Mouse (Mus musculus) liver, adult 2 months (tissue): ENCODE measurements at regions not wholly inside any gene's neighbourhood (a gene's known extent, or its start where the extent isn't known, plus 50 kb on each side); places are given as distances from the start of the nearest gene placed in this dataset.

ENCODE experiments used
- DNase-seq: peaks from one replicate; pipeline ENCODE4 v3.0.0-alpha.2; 2011; ENCODE audit warnings: low read depth, low spot score; ENCODE audit errors: extremely low read depth
- H3K27ac ChIP-seq: fragments of 200-500 bp; replicated peaks from 2 replicates; pipeline ENCODE4 v1.5.1; 2012; ENCODE audit warnings: low read depth, mild to moderate bottlenecking, control low read depth, inconsistent platforms, low read length; ENCODE audit not compliant: insufficient read depth
- H3K27me3 ChIP-seq: fragments of 200-500 bp; 2 replicates; pipeline ENCODE4 v1.6.1; 2012; ENCODE audit warnings: mild to moderate bottlenecking, moderate library complexity, low read length, inconsistent platforms; ENCODE audit not compliant: control insufficient read depth, insufficient read depth
- H3K36me3 ChIP-seq: fragments of 200-500 bp; 2 replicates; pipeline ENCODE4 v1.6.1; 2012; ENCODE audit warnings: low read length, inconsistent platforms; ENCODE audit not compliant: control insufficient read depth, insufficient read depth
- H3K4me1 ChIP-seq: fragments of 200-500 bp; 2 replicates; pipeline ENCODE4 v1.6.1; 2011; ENCODE audit warnings: low read length; ENCODE audit not compliant: control insufficient read depth, insufficient read depth
- H3K4me3 ChIP-seq: fragments of 200-500 bp; 2 replicates; pipeline ENCODE4 v1.5.1; 2011; ENCODE audit warnings: low read depth, mild to moderate bottlenecking, control low read depth, low read length, moderate library complexity; ENCODE audit not compliant: insufficient read depth
- H3K79me2 ChIP-seq: fragments of 200-500 bp; 2 replicates; pipeline ENCODE4 v1.6.1; 2012; ENCODE audit warnings: inconsistent platforms, mild to moderate bottlenecking, low read length, moderate library complexity; ENCODE audit not compliant: control insufficient read depth, insufficient read depth
- H3K9ac ChIP-seq: fragments of 200-500 bp; 2 replicates; pipeline ENCODE4 v1.6.1; 2012; ENCODE audit warnings: low read depth, mild to moderate bottlenecking, control low read depth, inconsistent platforms, low read length
- CTCF ChIP-seq: fragments of 200-500 bp; IDR thresholded peaks from 2 replicates; pipeline ENCODE4 v1.5.1; 2011; ENCODE audit warnings: low read depth, low read length, control low read depth
- POLR2A ChIP-seq: fragments of 200-500 bp; IDR thresholded peaks from 2 replicates; pipeline ENCODE4 v1.6.1; 2011; ENCODE audit warnings: low read length, control low read depth; ENCODE audit not compliant: insufficient read depth; ENCODE audit errors: extremely low read depth
- WGBS: fragments of 180-500 bp; shearing (Covaris S2); methylation state at CpG from one replicate; pipeline ENCODE4 v1.1.7; 2018; 5-methylcytosine and 5-hydroxymethylcytosine counted together

DNA sequence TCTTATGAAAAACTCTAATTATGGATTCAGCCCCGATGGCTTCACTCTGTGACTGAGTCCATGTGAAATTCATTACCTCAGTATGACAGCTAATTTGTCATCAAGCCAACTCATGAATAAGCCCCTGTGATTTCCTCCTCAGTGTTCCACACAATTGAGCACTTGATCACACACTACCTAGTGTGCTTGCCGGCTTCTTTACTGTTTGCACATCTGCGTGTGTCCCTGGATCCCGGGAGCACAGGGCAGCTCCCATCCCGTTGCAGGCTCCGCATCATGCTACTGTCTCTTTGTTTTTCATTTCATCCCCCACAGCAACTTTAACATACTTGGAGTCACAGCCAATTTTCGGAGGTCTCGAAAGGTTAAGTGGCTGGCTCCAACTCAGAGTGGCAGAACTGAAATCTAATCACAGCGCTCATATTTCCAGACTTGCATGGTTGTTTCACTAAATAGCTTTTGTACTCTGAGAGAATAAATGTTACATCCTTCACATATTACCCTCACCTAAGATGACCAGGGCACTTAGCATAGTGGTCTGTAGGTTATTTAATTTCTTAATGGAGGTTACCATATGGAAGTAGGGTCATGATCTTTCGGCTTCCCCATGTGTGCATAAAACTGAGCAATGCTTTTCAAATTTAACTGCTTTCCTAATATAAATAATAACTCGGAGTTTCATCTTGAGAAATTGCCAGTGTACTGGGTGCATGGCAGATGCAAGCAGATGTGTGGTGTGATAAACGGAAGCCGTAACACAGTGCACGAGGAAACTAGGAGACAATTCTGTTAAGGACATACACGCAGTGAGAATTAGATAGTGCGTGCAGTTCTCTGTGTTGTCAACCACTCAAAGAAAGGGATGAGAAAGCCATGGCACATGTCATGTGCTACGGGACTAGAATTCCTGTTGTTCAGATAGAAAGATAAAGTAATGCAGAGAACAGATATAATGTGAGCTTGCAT is 313.0 kb upstream of the 5930422O12Rik start:
- Histone ChIP-seq H3K4me1 (no peaks in the 10 kb centered on the region), H3K27ac (no peak overlapping the region), H3K9ac (no peak overlapping the region), H3K36me3 (no peaks in the 10 kb centered on the region), H3K79me2 (no peaks in the 10 kb centered on the region), H3K27me3 (no peaks in the 10 kb centered on the region), H3K4me3 (no peak overlapping the region)
- TF ChIP-seq POLR2A (no peak), CTCF (no peak)
- WGBS, result 84% methylated on average over 17 of the region's 17 CpGs
- no peak for DNase-seq

DNA sequence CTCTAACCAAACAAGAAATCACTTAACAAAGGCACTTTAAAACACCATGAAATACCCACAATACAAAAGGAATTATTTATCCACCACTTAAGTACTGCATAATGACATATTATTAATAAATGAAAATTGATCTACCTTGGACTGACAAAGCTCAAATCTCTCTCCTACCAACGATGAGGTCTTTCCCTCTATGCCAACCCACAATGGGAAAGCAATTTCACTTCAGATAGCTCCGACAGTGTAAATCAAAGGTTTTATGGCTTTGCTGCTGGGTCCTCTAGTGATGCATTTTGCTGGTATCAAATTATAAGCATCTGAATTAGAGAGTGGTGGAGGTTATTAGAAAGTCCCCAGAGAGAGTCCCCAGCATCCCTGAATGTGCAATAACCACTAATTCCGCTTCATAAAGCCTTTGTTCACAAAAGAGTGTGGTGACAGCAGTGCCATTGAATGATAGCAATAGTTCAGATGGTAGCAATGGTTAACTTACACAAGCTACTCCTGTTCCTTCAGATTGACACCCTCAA is 305.4 kb upstream of the 5930422O12Rik start:
- Histone ChIP-seq H3K9ac (no peak overlapping the region), H3K4me3 (no peak overlapping the region), H3K4me1 (no peaks in the 10 kb centered on the region), H3K79me2 (no peaks in the 10 kb centered on the region), H3K27me3 (no peaks in the 10 kb centered on the region), H3K27ac (no peak overlapping the region), H3K36me3 (no peaks in the 10 kb centered on the region)
- DNase-seq, result no peak
- TF ChIP-seq CTCF (no peak), POLR2A (no peak)
- 78% methylated on average over 3 of the region's 3 CpGs for WGBS

DNA sequence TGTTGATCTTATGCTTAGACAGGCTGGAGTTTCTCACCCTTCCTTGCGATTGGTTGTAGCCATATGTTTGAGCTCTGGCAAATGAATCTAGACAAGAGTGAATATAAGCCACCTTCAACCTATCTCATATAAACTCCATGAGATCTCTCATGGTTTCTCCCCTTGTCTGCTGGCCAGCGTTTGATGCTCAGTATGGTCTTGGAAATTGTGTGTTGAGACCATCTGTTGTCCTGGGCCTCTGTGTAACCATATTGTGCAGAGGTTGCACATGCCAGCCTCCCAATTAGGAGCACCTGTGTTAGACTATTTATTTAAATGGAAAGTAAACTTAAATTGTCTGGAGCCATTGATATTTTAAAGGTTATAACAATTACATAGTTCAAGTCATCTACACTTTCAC is 301.5 kb upstream of the 5930422O12Rik start:
- H3K27ac ChIP-seq, result no peak overlapping the region
- DNase-seq, result no peak
- WGBS, result 83% methylated on average over 2 of the region's 2 CpGs
- TF ChIP-seq POLR2A (no peak), CTCF (no peak)
- H3K9ac ChIP-seq, result no peak overlapping the region
- no peaks in the 10 kb centered on the region for H3K36me3 ChIP-seq
- no peaks in the 10 kb centered on the region for H3K27me3 ChIP-seq
- H3K4me1 ChIP-seq, result no peaks in the 10 kb centered on the region
- no peaks in the 10 kb centered on the region for H3K79me2 ChIP-seq
- H3K4me3 ChIP-seq, result no peak overlapping the region

DNA sequence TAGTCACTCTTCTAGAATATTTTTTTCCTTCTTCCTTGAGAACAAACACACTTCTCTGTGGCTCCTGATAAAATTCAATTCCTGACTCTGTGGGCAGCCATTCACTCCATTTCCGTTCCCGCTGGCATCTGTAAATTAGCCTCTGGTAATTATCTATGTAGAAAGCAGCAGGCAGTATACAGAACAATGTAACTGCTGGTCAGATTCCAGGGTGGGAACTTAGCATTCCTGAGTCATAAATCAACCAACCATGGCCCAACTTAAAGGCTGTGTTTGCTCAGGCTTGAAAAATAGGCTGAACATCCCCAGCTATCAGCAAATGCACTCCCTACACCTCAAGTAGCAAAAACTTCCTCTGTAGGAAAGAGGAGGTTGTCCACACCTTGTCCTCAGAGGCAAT is 289.6 kb upstream of the 5930422O12Rik start:
- no peak for TF ChIP-seq POLR2A
- TF ChIP-seq CTCF, result no peak
- H3K79me2 ChIP-seq, result no peaks in the 10 kb centered on the region
- no peak overlapping the region for H3K4me3 ChIP-seq
- no peak overlapping the region for H3K9ac ChIP-seq
- no peak for DNase-seq
- H3K27me3 ChIP-seq, result no peaks in the 10 kb centered on the region
- no peaks in the 10 kb centered on the region for H3K36me3 ChIP-seq
- H3K4me1 ChIP-seq, result no peaks in the 10 kb centered on the region
- WGBS, result 39% methylated on average over 2 of the region's 2 CpGs
- H3K27ac ChIP-seq, result no peak overlapping the region

DNA sequence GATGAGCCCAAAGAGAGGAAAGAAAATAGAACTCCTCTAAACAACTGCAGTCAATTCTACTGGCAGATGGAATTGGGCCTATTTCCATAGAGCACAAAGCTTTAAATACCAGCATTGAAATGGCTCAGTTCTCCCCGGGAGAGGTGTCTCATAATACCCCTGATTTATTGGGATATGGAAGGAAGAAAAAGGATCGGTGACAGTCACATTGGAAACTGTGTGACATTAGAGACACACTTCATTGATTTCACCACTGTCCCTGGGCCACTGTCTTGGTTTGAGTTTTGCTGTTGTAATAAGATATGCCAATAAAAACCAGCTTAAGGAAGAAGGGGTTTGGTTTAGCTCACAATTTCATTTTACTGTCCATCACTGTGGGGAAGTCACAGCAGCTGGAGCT is 288.7 kb upstream of the 5930422O12Rik start:
- 97% methylated on average over 2 of the region's 2 CpGs for WGBS
- Histone ChIP-seq H3K9ac (no peak overlapping the region), H3K27ac (no peak overlapping the region), H3K4me1 (no peaks in the 10 kb centered on the region), H3K27me3 (no peaks in the 10 kb centered on the region), H3K4me3 (no peak overlapping the region), H3K79me2 (no peaks in the 10 kb centered on the region), H3K36me3 (no peaks in the 10 kb centered on the region)
- TF ChIP-seq CTCF, result no peak
- TF ChIP-seq POLR2A, result no peak
- no peak for DNase-seq

DNA sequence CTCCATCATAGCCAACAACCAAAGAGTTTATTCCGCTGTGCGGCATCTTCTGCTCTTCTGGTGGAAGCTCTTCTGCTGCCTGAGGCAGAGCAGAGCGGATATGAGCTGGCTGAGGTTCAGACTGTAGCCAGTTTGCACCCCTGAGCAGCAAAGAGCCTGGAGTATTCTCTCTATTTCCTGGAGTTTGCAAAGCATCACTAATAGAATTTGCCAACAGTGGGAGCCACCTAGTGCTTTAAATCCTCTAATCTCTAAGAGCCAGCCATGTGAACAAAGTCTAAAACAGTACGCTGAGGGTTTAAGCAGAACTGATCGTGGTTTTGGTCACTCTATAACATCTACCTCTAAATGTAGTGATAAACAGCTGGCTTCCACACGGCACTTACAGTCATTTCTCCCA is 250.9 kb upstream of the 5930422O12Rik start:
- no peak for DNase-seq
- Histone ChIP-seq H3K36me3 (no peaks in the 10 kb centered on the region), H3K27me3 (no peaks in the 10 kb centered on the region), H3K4me3 (no peak overlapping the region), H3K79me2 (no peaks in the 10 kb centered on the region), H3K27ac (no peak overlapping the region), H3K9ac (no peak overlapping the region), H3K4me1 (no peaks in the 10 kb centered on the region)
- TF ChIP-seq POLR2A (no peak), CTCF (no peak)
- 83% methylated on average over 6 of the region's 6 CpGs for WGBS
